Mouse (Mus musculus): Measurements from ENCODE around the gene Bcl10.

- TF ChIP-seq CTCF (IDR thresholded peaks at IDR 0.05; ENCODE audit: extremely low read depth, insufficient read length, insufficient replicate concordance, low read depth, low read length) (no peak), POLR2A (IDR thresholded peaks at IDR 0.05; ENCODE audit: low read depth, low read length) (no peak)
These were observed 48.9 kb downstream of the Bcl10 start for GRCm38 (mm10) chr3:145971501-145971900.
